Mouse (Mus musculus): Measurements from ENCODE around the gene Samsn1. TPM values are rescaled to one million over a fixed set of nuclear protein-coding genes. Genes with fewer than 3 reads are reported as not detected.

The Samsn1 gene
- total RNA-seq, 1 experiment: 0.27 TPM

DNA sequence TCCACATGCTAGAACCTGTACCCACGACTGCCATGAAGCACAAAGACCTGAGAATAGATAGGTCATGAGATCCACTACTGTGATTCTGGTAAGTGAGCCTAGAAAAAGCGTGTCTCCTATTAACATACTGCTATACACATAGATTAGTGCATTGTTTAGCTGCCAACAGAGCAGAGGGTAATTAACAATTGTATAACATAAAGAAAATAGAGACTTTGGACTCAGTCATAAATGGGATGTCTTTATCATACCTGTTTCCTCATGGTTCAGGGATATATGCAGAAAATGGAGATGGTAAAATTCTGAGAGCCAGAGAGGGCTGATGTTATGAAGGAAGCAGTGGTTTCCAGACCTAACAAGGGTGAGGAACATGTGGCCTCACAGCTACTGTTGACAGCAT, 95.6 kb downstream of the Samsn1 start:
- no peak overlapping the region for H3K4me3 ChIP-seq (ENCODE audit: insufficient read depth in 1 of 2, low read depth in 1 of 2, low read length in 2 of 2, poor library complexity in 1 of 2, severe bottlenecking in 1 of 2)
- in situ Hi-C loops (cut with MboI; ENCODE audit: low sequenced_read_pairs in 2 of 2, unreplicated experiment in 2 of 2): no loop called here
- no peak for DNase-seq (ENCODE audit: low read depth, low spot score)

DNA sequence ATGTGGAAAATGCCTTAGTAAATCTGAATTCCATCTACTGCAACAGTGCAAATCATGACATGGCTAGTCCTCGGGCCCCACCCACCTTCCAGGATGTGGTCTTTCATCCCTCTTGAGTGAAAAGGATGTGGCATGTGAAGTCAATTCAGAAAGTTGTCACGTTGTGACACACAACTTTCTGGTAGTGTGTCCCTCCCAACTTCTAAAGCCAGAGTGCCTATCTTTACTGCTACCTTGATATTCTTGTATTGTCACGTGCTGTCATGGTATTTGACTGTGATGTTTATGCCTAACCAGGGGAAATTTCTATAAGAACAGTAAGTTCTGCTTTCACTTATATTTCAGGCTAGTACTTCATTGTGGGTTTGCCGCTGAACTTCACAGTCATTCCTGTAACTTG, 101.2 kb downstream of the Samsn1 start:
- DNase-seq (ENCODE audit: low read depth, low spot score): no peak
- H3K27ac ChIP-seq (ENCODE audit: insufficient read depth, low read depth, low read length, poor library complexity, severe bottlenecking): no peak overlapping the region
- no peak overlapping the region for H3K9ac ChIP-seq (ENCODE audit: insufficient read depth, low read depth, low read length, poor library complexity, severe bottlenecking)
- in situ Hi-C loops (cut with MboI; ENCODE audit: low sequenced_read_pairs in 2 of 2, unreplicated experiment in 2 of 2): no loop called here
- TF ChIP-seq CHD2 (IDR thresholded peaks at IDR 0.05; ENCODE audit: low read depth, low read length): no peak
- no peak for TF ChIP-seq MAFK (IDR thresholded peaks at IDR 0.05; ENCODE audit: insufficient read depth, low read depth, low read length)
- no peak for TF ChIP-seq ZNF384 (IDR thresholded peaks at IDR 0.05; ENCODE audit: low read depth, low read length)
- no peak for TF ChIP-seq ZC3H11A (IDR thresholded peaks at IDR 0.05; ENCODE audit: borderline replicate concordance, low read depth, low read length)
- TF ChIP-seq HCFC1 (IDR thresholded peaks at IDR 0.05; ENCODE audit: borderline replicate concordance, insufficient read depth, low read length): no peak
- no peak overlapping the region for H3K4me3 ChIP-seq (ENCODE audit: insufficient read depth in 1 of 2, low read depth in 1 of 2, low read length in 2 of 2, poor library complexity in 1 of 2, severe bottlenecking in 1 of 2)
- no peaks in the 10 kb centered on the region for H3K9me3 ChIP-seq (ENCODE audit: control insufficient read depth, insufficient read depth, low read depth, low read length)
- no peaks in the 10 kb centered on the region for H3K36me3 ChIP-seq (ENCODE audit: control insufficient read depth, insufficient read depth, low read length, poor library complexity, severe bottlenecking)
- H3K4me1 ChIP-seq (ENCODE audit: control insufficient read depth in 2 of 2, insufficient read depth in 2 of 2, low read length in 2 of 2, poor library complexity in 1 of 2): no peaks in the 10 kb centered on the region

More for the DNA sequence above, 95.6 kb downstream of the Samsn1 start:
- TF ChIP-seq MAFK (IDR thresholded peaks at IDR 0.05; ENCODE audit: insufficient read depth, low read depth, low read length) (no peak), HCFC1 (IDR thresholded peaks at IDR 0.05; ENCODE audit: borderline replicate concordance, insufficient read depth, low read length) (no peak), CHD2 (IDR thresholded peaks at IDR 0.05; ENCODE audit: low read depth, low read length) (no peak), ZC3H11A (IDR thresholded peaks at IDR 0.05; ENCODE audit: borderline replicate concordance, low read depth, low read length) (no peak), ZNF384 (IDR thresholded peaks at IDR 0.05; ENCODE audit: low read depth, low read length) (no peak)
- Histone ChIP-seq H3K36me3 (ENCODE audit: control insufficient read depth, insufficient read depth, low read length, poor library complexity, severe bottlenecking) (no peaks in the 10 kb centered on the region), H3K4me1 (ENCODE audit: control insufficient read depth in 2 of 2, insufficient read depth in 2 of 2, low read length in 2 of 2, poor library complexity in 1 of 2) (no peaks in the 10 kb centered on the region), H3K9me3 (ENCODE audit: control insufficient read depth, insufficient read depth, low read depth, low read length) (no peaks in the 10 kb centered on the region), H3K9ac (ENCODE audit: insufficient read depth, low read depth, low read length, poor library complexity, severe bottlenecking) (no peak overlapping the region), H3K27ac (ENCODE audit: insufficient read depth, low read depth, low read length, poor library complexity, severe bottlenecking) (no peak overlapping the region)

DNA sequence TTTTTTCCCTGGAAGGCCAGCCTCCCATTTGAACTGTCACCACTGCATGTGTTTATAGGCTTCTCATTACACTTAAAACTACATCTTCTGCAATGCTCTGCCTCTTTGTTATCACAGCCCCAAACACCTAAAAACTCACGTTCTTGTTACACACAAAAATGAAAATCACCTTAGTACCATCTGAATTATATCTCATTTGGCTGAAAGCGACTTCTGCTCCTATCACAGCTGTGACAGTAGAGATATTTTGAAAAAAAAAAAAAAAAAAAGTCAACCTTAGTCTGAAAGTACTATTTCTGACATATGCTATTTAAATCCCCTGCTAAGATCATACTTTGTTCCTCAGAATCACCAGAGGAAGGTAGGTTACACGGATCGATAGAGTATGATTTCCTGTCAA, 102.8 kb downstream of the Samsn1 start:
- TF ChIP-seq MAFK (IDR thresholded peaks at IDR 0.05; ENCODE audit: insufficient read depth, low read depth, low read length) (no peak), ZNF384 (IDR thresholded peaks at IDR 0.05; ENCODE audit: low read depth, low read length) (no peak), HCFC1 (IDR thresholded peaks at IDR 0.05; ENCODE audit: borderline replicate concordance, insufficient read depth, low read length) (no peak), ZC3H11A (IDR thresholded peaks at IDR 0.05; ENCODE audit: borderline replicate concordance, low read depth, low read length) (no peak), CHD2 (IDR thresholded peaks at IDR 0.05; ENCODE audit: low read depth, low read length) (no peak)
- no peak for DNase-seq (ENCODE audit: low read depth, low spot score)
- Histone ChIP-seq H3K36me3 (ENCODE audit: control insufficient read depth, insufficient read depth, low read length, poor library complexity, severe bottlenecking) (no peaks in the 10 kb centered on the region), H3K4me1 (ENCODE audit: control insufficient read depth in 2 of 2, insufficient read depth in 2 of 2, low read length in 2 of 2, poor library complexity in 1 of 2) (no peaks in the 10 kb centered on the region), H3K9ac (ENCODE audit: insufficient read depth, low read depth, low read length, poor library complexity, severe bottlenecking) (no peak overlapping the region), H3K4me3 (ENCODE audit: insufficient read depth in 1 of 2, low read depth in 1 of 2, low read length in 2 of 2, poor library complexity in 1 of 2, severe bottlenecking in 1 of 2) (no peak overlapping the region), H3K9me3 (ENCODE audit: control insufficient read depth, insufficient read depth, low read depth, low read length) (no peaks in the 10 kb centered on the region), H3K27ac (ENCODE audit: insufficient read depth, low read depth, low read length, poor library complexity, severe bottlenecking) (no peak overlapping the region)
- in situ Hi-C loops (cut with MboI; ENCODE audit: low sequenced_read_pairs in 2 of 2, unreplicated experiment in 2 of 2): no loop called here

DNA sequence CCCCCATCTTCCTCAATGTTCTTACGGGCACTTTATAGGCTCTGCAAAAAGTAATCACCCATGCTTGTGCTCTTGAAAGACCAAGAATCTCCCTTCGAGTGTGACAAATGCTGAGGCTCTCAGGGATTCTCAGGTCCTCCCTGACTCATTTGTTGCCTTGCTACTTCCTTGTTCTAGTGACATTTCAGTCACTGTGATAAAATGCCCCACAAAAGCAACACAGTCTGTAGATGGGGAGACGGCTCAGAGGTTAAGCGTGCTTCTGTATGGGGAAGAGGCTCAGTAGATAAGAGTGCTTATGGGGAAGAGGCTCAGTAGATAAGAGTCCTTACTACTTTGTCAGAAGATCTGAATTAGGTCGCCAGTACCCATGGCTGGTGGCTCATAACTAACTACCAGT, 104.4 kb downstream of the Samsn1 start:
- no peaks in the 10 kb centered on the region for H3K9me3 ChIP-seq (ENCODE audit: control insufficient read depth, insufficient read depth, low read depth, low read length)
- H3K4me3 ChIP-seq (ENCODE audit: insufficient read depth in 1 of 2, low read depth in 1 of 2, low read length in 2 of 2, poor library complexity in 1 of 2, severe bottlenecking in 1 of 2): no peak overlapping the region
- no peak overlapping the region for H3K9ac ChIP-seq (ENCODE audit: insufficient read depth, low read depth, low read length, poor library complexity, severe bottlenecking)
- in situ Hi-C loops (cut with MboI; ENCODE audit: low sequenced_read_pairs in 2 of 2, unreplicated experiment in 2 of 2): no loop called here
- H3K27ac ChIP-seq (ENCODE audit: insufficient read depth, low read depth, low read length, poor library complexity, severe bottlenecking): no peak overlapping the region
- H3K36me3 ChIP-seq (ENCODE audit: control insufficient read depth, insufficient read depth, low read length, poor library complexity, severe bottlenecking): no peaks in the 10 kb centered on the region
- TF ChIP-seq CHD2 (IDR thresholded peaks at IDR 0.05; ENCODE audit: low read depth, low read length) (no peak), ZNF384 (IDR thresholded peaks at IDR 0.05; ENCODE audit: low read depth, low read length) (no peak), HCFC1 (IDR thresholded peaks at IDR 0.05; ENCODE audit: borderline replicate concordance, insufficient read depth, low read length) (no peak), MAFK (IDR thresholded peaks at IDR 0.05; ENCODE audit: insufficient read depth, low read depth, low read length) (no peak), ZC3H11A (IDR thresholded peaks at IDR 0.05; ENCODE audit: borderline replicate concordance, low read depth, low read length) (no peak)
- no peak for DNase-seq (ENCODE audit: low read depth, low spot score)
- no peaks in the 10 kb centered on the region for H3K4me1 ChIP-seq (ENCODE audit: control insufficient read depth in 2 of 2, insufficient read depth in 2 of 2, low read length in 2 of 2, poor library complexity in 1 of 2)

DNA sequence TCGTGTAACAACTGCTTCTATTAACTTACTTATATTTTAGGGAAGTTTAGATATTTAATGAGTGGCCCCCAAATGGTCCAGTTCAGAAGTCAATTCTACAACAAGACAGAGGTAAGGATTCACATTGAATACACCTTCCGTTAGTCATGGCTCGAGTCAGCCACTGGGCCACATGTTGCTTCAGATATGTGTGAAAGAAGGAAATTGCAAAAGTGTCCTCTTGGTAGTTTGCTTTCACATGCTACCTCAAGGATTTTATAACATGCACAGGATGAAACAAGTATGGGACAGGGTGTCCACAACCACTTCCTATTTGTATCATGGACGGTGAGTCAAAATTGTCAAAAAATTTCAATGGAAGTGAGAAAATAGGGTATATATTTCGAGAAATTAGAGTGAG, 110.0 kb downstream of the Samsn1 start:
- DNase-seq (ENCODE audit: low read depth, low spot score): no peak
- H3K9ac ChIP-seq (ENCODE audit: insufficient read depth, low read depth, low read length, poor library complexity, severe bottlenecking): no peak overlapping the region
- H3K4me3 ChIP-seq (ENCODE audit: insufficient read depth in 1 of 2, low read depth in 1 of 2, low read length in 2 of 2, poor library complexity in 1 of 2, severe bottlenecking in 1 of 2): no peak overlapping the region
- H3K4me1 ChIP-seq (ENCODE audit: control insufficient read depth in 2 of 2, insufficient read depth in 2 of 2, low read length in 2 of 2, poor library complexity in 1 of 2): no peaks in the 10 kb centered on the region
- no peaks in the 10 kb centered on the region for H3K36me3 ChIP-seq (ENCODE audit: control insufficient read depth, insufficient read depth, low read length, poor library complexity, severe bottlenecking)
- no peaks in the 10 kb centered on the region for H3K9me3 ChIP-seq (ENCODE audit: control insufficient read depth, insufficient read depth, low read depth, low read length)
- no peak overlapping the region for H3K27ac ChIP-seq (ENCODE audit: insufficient read depth, low read depth, low read length, poor library complexity, severe bottlenecking)
- TF ChIP-seq MAFK (IDR thresholded peaks at IDR 0.05; ENCODE audit: insufficient read depth, low read depth, low read length) (no peak), CHD2 (IDR thresholded peaks at IDR 0.05; ENCODE audit: low read depth, low read length) (no peak), HCFC1 (IDR thresholded peaks at IDR 0.05; ENCODE audit: borderline replicate concordance, insufficient read depth, low read length) (no peak), ZNF384 (IDR thresholded peaks at IDR 0.05; ENCODE audit: low read depth, low read length) (no peak), ZC3H11A (IDR thresholded peaks at IDR 0.05; ENCODE audit: borderline replicate concordance, low read depth, low read length) (no peak)
- in situ Hi-C loops (cut with MboI; ENCODE audit: low sequenced_read_pairs in 2 of 2, unreplicated experiment in 2 of 2): no loop called here

Measured in ES-E14 (cell line).